Mouse (Mus musculus): ENCODE results near the gene Fbxl2.

DNA sequence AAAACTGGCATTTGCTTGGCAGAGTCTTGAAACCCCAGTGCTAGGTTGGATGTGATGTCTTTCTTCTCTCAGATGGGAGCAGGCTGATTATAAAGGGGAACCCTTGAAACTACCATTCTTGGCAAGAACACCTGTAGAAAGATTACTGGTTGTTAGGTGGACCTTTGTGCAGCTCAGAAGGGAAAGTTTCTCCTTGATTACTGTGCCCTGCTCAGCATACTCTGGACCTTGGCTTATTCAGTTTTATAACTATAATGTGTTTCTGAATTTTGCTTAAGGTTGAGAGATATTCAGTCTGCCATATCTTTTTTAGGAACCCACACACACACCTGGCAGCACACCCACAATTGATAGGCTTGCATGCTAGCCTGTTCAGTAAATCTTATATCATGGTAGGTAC lies 82.3 kb downstream of the Fbxl2 start:
- TF ChIP-seq CTCF (IDR thresholded peaks at IDR 0.05; ENCODE audit: control insufficient read depth, insufficient read depth, insufficient read length) = no peak
- no peak for TF ChIP-seq CEBPB (IDR thresholded peaks at IDR 0.05; ENCODE audit: low read depth)
- no peak for TF ChIP-seq MAX (IDR thresholded peaks at IDR 0.05)
- TF ChIP-seq MYOD1 (IDR thresholded peaks at IDR 0.05; ENCODE audit: control insufficient read depth, insufficient read length, low read depth) = no peak
- no peak for TF ChIP-seq USF1 (IDR thresholded peaks at IDR 0.05; ENCODE audit: low read depth)

Data from C2C12 (cell line).